Mouse (Mus musculus): Measurements from ENCODE around the gene Krt27. TPM values are rescaled to one million over a fixed set of nuclear protein-coding genes. Genes with fewer than 3 reads are reported as not detected.
A peak's percentile ranks its signal among the peaks of the same experiment; 100 is the strongest.

Gene Krt27
- polyA plus RNA-seq, 1 experiment from 2014 or later: not detected

- no peaks in the 10 kb centered on the region for H3K27me3 ChIP-seq (ENCODE audit: control insufficient read depth, insufficient read depth, low read length)
- H3K36me3 ChIP-seq (ENCODE audit: control insufficient read depth, insufficient read depth, low read length): no peaks in the 10 kb centered on the region
- H3K27ac ChIP-seq (ENCODE audit: low read depth, low read length): no peak within 1 kb of the TSS
- no peak for DNase-seq (ENCODE audit: low spot score)
- no peak for ATAC-seq (ENCODE audit: low FRiP score)
- no peak within 1 kb of the TSS for H3K9ac ChIP-seq (ENCODE audit: low read depth, low read length)
- WGBS: 78% methylated on average over 4 of the region's 4 CpGs
- no peaks in the 10 kb centered on the region for H3K4me1 ChIP-seq (replicated peaks; ENCODE audit: control insufficient read depth, insufficient read depth, low read length)
- no peak within 1 kb of the TSS for H3K4me2 ChIP-seq (replicated peaks; ENCODE audit: low read depth, low read length)
- no peaks in the 10 kb centered on the region for H3K9me3 ChIP-seq (ENCODE audit: control insufficient read depth, low read length)
- no peak within 1 kb of the TSS for H3K4me3 ChIP-seq (ENCODE audit: low read depth, low read length)
These were observed 38.4 kb upstream of the Krt27 start, which contains the start of gene Krt10 for GRCm38 (mm10) chr11:99389264-99389663. TSS of gene Krt10 (minus strand) at chr11:99389364.

GRCm38 (mm10) chr11:99388661-99389060, 37.8 kb upstream of the Krt27 start:
- ATAC-seq (ENCODE audit: low FRiP score): no peak
- no peak for DNase-seq (ENCODE audit: low spot score)
- no peaks in the 10 kb centered on the region for H3K36me3 ChIP-seq (ENCODE audit: control insufficient read depth, insufficient read depth, low read length)
- 93% methylated on average over 18 of the region's 18 CpGs for WGBS
- H3K4me3 ChIP-seq (ENCODE audit: low read depth, low read length): no peak overlapping the region
- H3K4me1 ChIP-seq (replicated peaks; ENCODE audit: control insufficient read depth, insufficient read depth, low read length): no peaks in the 10 kb centered on the region
- H3K27me3 ChIP-seq (ENCODE audit: control insufficient read depth, insufficient read depth, low read length): no peaks in the 10 kb centered on the region
- no peak overlapping the region for H3K27ac ChIP-seq (ENCODE audit: low read depth, low read length)
- no peak overlapping the region for H3K9ac ChIP-seq (ENCODE audit: low read depth, low read length)
- no peak overlapping the region for H3K4me2 ChIP-seq (replicated peaks; ENCODE audit: low read depth, low read length)
- H3K9me3 ChIP-seq (ENCODE audit: control insufficient read depth, low read length): no peaks in the 10 kb centered on the region

GRCm38 (mm10) chr11:99385813-99386721, 35.2 kb upstream of the Krt27 start:
- Histone ChIP-seq H3K4me1 (replicated peaks; ENCODE audit: control insufficient read depth, insufficient read depth, low read length) (no peaks in the 10 kb centered on the region), H3K9ac (ENCODE audit: low read depth, low read length) (peak overlapping the region; percentile 56), H3K27ac (ENCODE audit: low read depth, low read length) (peak overlapping the region; percentile 79), H3K27me3 (ENCODE audit: control insufficient read depth, insufficient read depth, low read length) (no peaks in the 10 kb centered on the region), H3K9me3 (ENCODE audit: control insufficient read depth, low read length) (no peaks in the 10 kb centered on the region), H3K4me2 (replicated peaks; ENCODE audit: low read depth, low read length) (peak overlapping the region; percentile 57), H3K36me3 (ENCODE audit: control insufficient read depth, insufficient read depth, low read length) (no peaks in the 10 kb centered on the region), H3K4me3 (ENCODE audit: low read depth, low read length) (peak overlapping the region; percentile 38)
- ATAC-seq (ENCODE audit: low FRiP score) (peak; percentile 73), DNase-seq (ENCODE audit: low spot score) (peak; percentile 88)
- 3% methylated on average over 70 of the region's 71 CpGs for WGBS

GRCm38 (mm10) chr11:99379568-99379967, 28.7 kb upstream of the Krt27 start:
- no peak for ATAC-seq (ENCODE audit: low FRiP score)
- H3K36me3 ChIP-seq (ENCODE audit: control insufficient read depth, insufficient read depth, low read length): no peaks in the 10 kb centered on the region
- no peak overlapping the region for H3K27ac ChIP-seq (ENCODE audit: low read depth, low read length)
- WGBS: 25% methylated on average over 5 of the region's 5 CpGs
- H3K4me2 ChIP-seq (replicated peaks; ENCODE audit: low read depth, low read length): no peak overlapping the region
- no peak overlapping the region for H3K4me3 ChIP-seq (ENCODE audit: low read depth, low read length)
- H3K9me3 ChIP-seq (ENCODE audit: control insufficient read depth, low read length): no peaks in the 10 kb centered on the region
- no peaks in the 10 kb centered on the region for H3K4me1 ChIP-seq (replicated peaks; ENCODE audit: control insufficient read depth, insufficient read depth, low read length)
- H3K27me3 ChIP-seq (ENCODE audit: control insufficient read depth, insufficient read depth, low read length): no peaks in the 10 kb centered on the region
- H3K9ac ChIP-seq (ENCODE audit: low read depth, low read length): no peak overlapping the region
- peak; percentile 86 for DNase-seq (ENCODE audit: low spot score)

- no peak within 1 kb of the TSS for H3K27ac ChIP-seq (ENCODE audit: low read depth, low read length)
- H3K36me3 ChIP-seq (ENCODE audit: control insufficient read depth, insufficient read depth, low read length): no peaks in the 10 kb centered on the region
- DNase-seq (ENCODE audit: low spot score) (no peak), ATAC-seq (ENCODE audit: low FRiP score) (no peak)
- H3K9me3 ChIP-seq (ENCODE audit: control insufficient read depth, low read length): no peaks in the 10 kb centered on the region
- no peaks in the 10 kb centered on the region for H3K27me3 ChIP-seq (ENCODE audit: control insufficient read depth, insufficient read depth, low read length)
- no peak within 1 kb of the TSS for H3K4me2 ChIP-seq (replicated peaks; ENCODE audit: low read depth, low read length)
- H3K4me1 ChIP-seq (replicated peaks; ENCODE audit: control insufficient read depth, insufficient read depth, low read length): no peaks in the 10 kb centered on the region
- no peak within 1 kb of the TSS for H3K4me3 ChIP-seq (ENCODE audit: low read depth, low read length)
- 85% methylated on average over 13 of the region's 13 CpGs for WGBS
- H3K9ac ChIP-seq (ENCODE audit: low read depth, low read length): no peak within 1 kb of the TSS
These were observed 23.9 kb upstream of the Krt27 start, which contains the start of gene Krt28 for GRCm38 (mm10) chr11:99374803-99375202. TSS of gene Krt28 (minus strand) at chr11:99374903.

- WGBS: 91% methylated on average over 8 of the region's 8 CpGs
- DNase-seq (ENCODE audit: low spot score): no peak
These were observed 19.0 kb upstream of the Krt27 start for GRCm38 (mm10) chr11:99369853-99370451.

GRCm38 (mm10) chr11:99369229-99369628, 18.3 kb upstream of the Krt27 start:
- 20% methylated on average over 3 of the region's 3 CpGs for WGBS
- H3K27me3 ChIP-seq (ENCODE audit: control insufficient read depth, insufficient read depth, low read length): no peaks in the 10 kb centered on the region
- no peak overlapping the region for H3K9ac ChIP-seq (ENCODE audit: low read depth, low read length)
- no peak overlapping the region for H3K27ac ChIP-seq (ENCODE audit: low read depth, low read length)
- DNase-seq (ENCODE audit: low spot score) (peak; percentile 44), ATAC-seq (ENCODE audit: low FRiP score) (no peak)
- H3K4me2 ChIP-seq (replicated peaks; ENCODE audit: low read depth, low read length): no peak overlapping the region
- H3K4me1 ChIP-seq (replicated peaks; ENCODE audit: control insufficient read depth, insufficient read depth, low read length): no peaks in the 10 kb centered on the region
- no peaks in the 10 kb centered on the region for H3K36me3 ChIP-seq (ENCODE audit: control insufficient read depth, insufficient read depth, low read length)
- no peaks in the 10 kb centered on the region for H3K9me3 ChIP-seq (ENCODE audit: control insufficient read depth, low read length)
- H3K4me3 ChIP-seq (ENCODE audit: low read depth, low read length): no peak overlapping the region

More at GRCm38 (mm10) chr11:99369853-99370451, 19.0 kb upstream of the Krt27 start:
- Histone ChIP-seq H3K9ac (ENCODE audit: low read depth, low read length) (no peak overlapping the region), H3K9me3 (ENCODE audit: control insufficient read depth, low read length) (no peaks in the 10 kb centered on the region), H3K27me3 (ENCODE audit: control insufficient read depth, insufficient read depth, low read length) (no peaks in the 10 kb centered on the region), H3K4me2 (replicated peaks; ENCODE audit: low read depth, low read length) (no peak overlapping the region), H3K27ac (ENCODE audit: low read depth, low read length) (no peak overlapping the region), H3K36me3 (ENCODE audit: control insufficient read depth, insufficient read depth, low read length) (no peaks in the 10 kb centered on the region), H3K4me1 (replicated peaks; ENCODE audit: control insufficient read depth, insufficient read depth, low read length) (no peaks in the 10 kb centered on the region), H3K4me3 (ENCODE audit: low read depth, low read length) (no peak overlapping the region)
- ATAC-seq (ENCODE audit: low FRiP score): no peak

- no peaks in the 10 kb centered on the region for H3K36me3 ChIP-seq (ENCODE audit: control insufficient read depth, insufficient read depth, low read length)
- no peak overlapping the region for H3K4me3 ChIP-seq (ENCODE audit: low read depth, low read length)
- no peaks in the 10 kb centered on the region for H3K4me1 ChIP-seq (replicated peaks; ENCODE audit: control insufficient read depth, insufficient read depth, low read length)
- H3K9ac ChIP-seq (ENCODE audit: low read depth, low read length): no peak overlapping the region
- H3K4me2 ChIP-seq (replicated peaks; ENCODE audit: low read depth, low read length): no peak overlapping the region
- H3K27me3 ChIP-seq (ENCODE audit: control insufficient read depth, insufficient read depth, low read length): no peaks in the 10 kb centered on the region
- no peak for DNase-seq (ENCODE audit: low spot score)
- no peaks in the 10 kb centered on the region for H3K9me3 ChIP-seq (ENCODE audit: control insufficient read depth, low read length)
- WGBS: 45% methylated on average over 10 of the region's 10 CpGs
- H3K27ac ChIP-seq (ENCODE audit: low read depth, low read length): no peak overlapping the region
- ATAC-seq (ENCODE audit: low FRiP score): no peak
These were observed 15.9 kb upstream of the Krt27 start for GRCm38 (mm10) chr11:99366791-99367190.

Measured in hindbrain, embryonic 11.5 days (tissue).